Mouse (Mus musculus): ENCODE measurements around the gene Tmsb10. TPM values are rescaled to one million over a fixed set of nuclear protein-coding genes. Genes with fewer than 3 reads are reported as not detected.

Gene Tmsb10
- 1.0 and 1.2 TPM in 2 replicates for polyA plus RNA-seq (2012)

GRCm38 (mm10) chr6:72958662-72959071 lies at the start of gene Tmsb10:
Tmsb10 (minus strand) TSS chr6:72958748.
- no peak for TF ChIP-seq GATA1 (IDR thresholded peaks at IDR 0.05; ENCODE audit: low read length)

DNA sequence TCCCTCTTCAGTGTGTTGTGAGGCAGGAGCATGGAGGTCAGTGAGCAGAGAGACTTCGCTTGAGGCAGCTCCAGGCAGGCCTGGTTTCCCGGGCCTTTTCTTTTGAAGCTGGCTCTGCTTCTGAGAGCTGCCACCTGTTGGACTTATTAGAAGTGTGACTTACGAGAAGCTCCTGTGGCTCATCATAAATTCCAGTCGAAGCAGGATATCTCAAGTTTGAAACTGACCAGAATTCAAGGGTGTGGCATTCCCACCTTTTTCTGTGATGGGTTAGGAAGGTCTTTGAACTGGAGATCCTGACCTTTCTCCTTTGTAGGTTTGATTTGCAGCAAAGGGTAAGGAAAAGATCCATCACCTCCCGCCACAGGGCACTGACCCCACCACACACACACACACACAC lies 45.1 kb upstream of the Tmsb10 start:
- no peak for TF ChIP-seq GATA1 (IDR thresholded peaks at IDR 0.05; ENCODE audit: low read length)

DNA sequence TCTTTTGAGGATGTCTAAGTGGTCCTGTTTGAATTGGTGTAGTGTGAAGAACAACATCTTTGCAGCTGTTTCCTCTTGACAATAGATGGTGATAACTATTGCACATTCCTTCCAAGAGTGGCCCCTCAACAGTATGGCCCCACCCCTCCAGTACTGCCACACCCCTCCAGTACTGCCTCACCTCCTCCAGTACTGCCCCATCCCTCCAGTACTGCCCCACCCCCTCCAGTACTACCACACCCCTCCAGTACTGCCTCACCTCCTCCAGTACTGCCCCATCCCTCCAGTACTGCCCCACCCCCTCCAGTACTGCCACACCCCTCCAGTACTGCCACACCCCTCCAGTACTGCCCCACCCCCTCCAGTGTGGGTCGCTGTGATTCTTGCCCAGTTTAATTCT lies 43.8 kb upstream of the Tmsb10 start:
- no peak for TF ChIP-seq GATA1 (IDR thresholded peaks at IDR 0.05; ENCODE audit: low read length)

GRCm38 (mm10) chr6:72998809-72999208 lies 40.3 kb upstream of the Tmsb10 start:
- TF ChIP-seq GATA1 (IDR thresholded peaks at IDR 0.05; ENCODE audit: low read length): no peak

DNA sequence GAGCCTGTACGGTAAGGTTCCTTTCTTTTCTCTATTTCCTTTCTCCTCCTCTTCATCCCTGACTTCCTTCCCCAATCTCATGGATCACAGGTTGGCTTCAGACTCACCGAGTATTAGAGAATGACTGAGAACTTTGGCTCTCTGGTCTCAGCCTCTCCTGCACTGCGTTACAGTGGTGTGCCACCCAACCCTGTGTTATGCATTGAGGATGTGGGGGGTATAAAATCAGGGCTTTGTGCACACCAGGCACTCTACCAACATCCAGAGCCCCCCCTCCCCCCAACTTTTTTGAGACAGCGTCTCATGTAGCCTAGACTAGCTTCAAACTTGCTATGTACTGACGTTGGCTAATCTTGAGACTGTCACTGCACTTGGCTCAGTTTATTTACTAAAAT lies 35.1 kb upstream of the Tmsb10 start:
- TF ChIP-seq GATA1 (IDR thresholded peaks at IDR 0.05; ENCODE audit: low read length): no peak

GRCm38 (mm10) chr6:72993054-72993687 lies 34.6 kb upstream of the Tmsb10 start:
- no peak for TF ChIP-seq GATA1 (IDR thresholded peaks at IDR 0.05; ENCODE audit: low read length)

DNA sequence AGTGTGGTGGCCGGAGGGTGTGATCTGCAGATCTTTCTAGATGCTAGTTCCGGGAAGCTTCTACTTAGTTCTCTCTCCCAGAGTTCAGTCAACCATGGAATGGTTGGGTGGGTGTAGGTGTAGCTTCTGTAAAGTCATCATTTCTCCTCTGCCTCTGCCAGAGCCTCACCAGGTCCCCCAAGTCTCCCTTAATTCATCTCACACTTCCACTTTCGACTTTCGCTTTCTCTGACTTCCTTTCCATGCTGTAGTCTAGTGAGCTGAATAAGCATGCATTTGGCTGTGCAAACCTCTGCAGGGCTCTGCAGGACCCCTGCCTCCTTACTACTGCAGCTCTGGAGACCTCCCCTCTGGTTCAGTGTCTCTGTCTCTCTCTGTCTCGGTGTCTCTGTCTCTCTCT lies 31.7 kb upstream of the Tmsb10 start:
- TF ChIP-seq GATA1 (IDR thresholded peaks at IDR 0.05; ENCODE audit: low read length): no peak

DNA sequence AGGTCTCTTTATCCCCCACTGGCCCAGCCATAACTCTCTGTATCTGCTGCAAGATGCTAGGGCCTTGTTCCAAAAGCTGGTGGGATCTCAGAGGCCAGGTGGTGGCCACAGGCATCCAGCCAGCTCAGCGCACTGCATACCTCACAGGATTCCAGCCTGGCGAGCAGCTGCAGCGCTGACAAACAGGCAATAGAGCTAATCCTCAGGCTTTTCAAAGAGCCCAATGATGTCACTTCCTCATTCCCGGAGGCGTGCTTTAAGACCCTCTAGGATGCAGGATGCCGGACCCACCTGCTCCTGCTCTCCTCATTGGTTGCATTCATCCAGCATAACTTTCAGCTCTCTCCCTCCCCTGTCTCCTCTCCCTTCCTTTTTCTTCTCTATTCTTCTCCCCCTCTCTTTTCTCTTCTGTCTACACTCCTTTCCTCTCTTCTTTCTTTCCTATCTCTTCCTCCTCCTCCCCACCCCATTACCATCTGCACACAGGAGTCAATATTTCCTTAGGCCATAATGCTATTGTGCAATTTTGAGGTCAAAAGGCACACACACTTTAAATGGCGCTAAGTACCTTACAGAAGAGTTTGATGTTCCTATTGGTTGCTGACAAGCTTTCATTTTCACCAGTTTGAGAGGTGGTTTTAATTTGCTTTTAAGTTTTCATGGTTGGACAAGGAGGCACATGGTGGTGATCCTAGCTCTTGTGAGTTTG lies 30.6 kb upstream of the Tmsb10 start:
- no peak for TF ChIP-seq GATA1 (IDR thresholded peaks at IDR 0.05; ENCODE audit: low read length)

- TF ChIP-seq GATA1 (IDR thresholded peaks at IDR 0.05; ENCODE audit: low read length): no peak
Observed at GRCm38 (mm10) chr6:72982506-72982905, 24.0 kb upstream of the Tmsb10 start.

DNA sequence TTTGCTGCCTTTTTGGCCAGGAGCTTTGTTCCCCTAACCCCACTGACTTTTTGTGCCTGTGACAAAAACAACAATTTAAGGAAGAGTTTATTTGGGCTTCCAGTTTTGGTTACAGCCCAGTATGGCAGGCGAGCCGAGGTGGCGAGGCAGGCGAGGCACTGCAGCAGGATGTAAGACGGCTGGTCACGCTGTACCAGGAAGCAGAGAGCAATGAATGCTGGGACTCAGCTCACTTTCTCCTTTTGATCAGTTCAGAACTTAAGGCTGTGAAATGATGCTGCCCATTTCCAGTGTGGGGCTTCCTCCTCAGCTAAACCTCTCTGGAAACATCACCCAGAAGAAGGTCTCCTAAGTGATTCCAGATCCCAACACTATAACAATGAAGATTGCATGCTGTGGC lies 23.3 kb upstream of the Tmsb10 start:
- no peak for TF ChIP-seq GATA1 (IDR thresholded peaks at IDR 0.05; ENCODE audit: low read length)

GRCm38 (mm10) chr6:72981124-72981651 lies 22.6 kb upstream of the Tmsb10 start:
- no peak for TF ChIP-seq GATA1 (IDR thresholded peaks at IDR 0.05; ENCODE audit: low read length)

DNA sequence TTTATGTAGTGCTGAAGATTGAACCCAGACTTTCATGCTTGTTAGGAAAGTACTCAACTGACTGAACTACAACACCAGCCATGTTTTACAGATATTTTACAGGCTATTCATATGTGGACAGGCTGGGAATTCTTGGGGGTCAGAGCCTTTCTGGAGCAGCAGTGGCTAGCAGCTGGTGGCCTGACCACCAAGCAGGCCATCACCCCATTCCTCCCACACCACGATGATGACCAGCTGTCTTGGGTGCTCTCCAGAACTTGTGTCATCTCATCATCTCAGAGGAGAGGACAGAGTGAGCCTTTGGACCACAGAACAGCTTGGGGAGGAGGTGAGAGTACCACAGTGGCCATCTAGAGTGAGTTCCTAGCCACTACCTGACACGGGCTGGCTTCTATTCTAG lies 18.3 kb upstream of the Tmsb10 start:
- TF ChIP-seq GATA1 (IDR thresholded peaks at IDR 0.05; ENCODE audit: low read length): no peak

GRCm38 (mm10) chr6:72971074-72971473 lies 12.5 kb upstream of the Tmsb10 start:
- no peak for TF ChIP-seq GATA1 (IDR thresholded peaks at IDR 0.05; ENCODE audit: low read length)

- no peak for TF ChIP-seq GATA1 (IDR thresholded peaks at IDR 0.05; ENCODE audit: low read length)
Observed at GRCm38 (mm10) chr6:72969787-72970186, 11.2 kb upstream of the Tmsb10 start.

DNA sequence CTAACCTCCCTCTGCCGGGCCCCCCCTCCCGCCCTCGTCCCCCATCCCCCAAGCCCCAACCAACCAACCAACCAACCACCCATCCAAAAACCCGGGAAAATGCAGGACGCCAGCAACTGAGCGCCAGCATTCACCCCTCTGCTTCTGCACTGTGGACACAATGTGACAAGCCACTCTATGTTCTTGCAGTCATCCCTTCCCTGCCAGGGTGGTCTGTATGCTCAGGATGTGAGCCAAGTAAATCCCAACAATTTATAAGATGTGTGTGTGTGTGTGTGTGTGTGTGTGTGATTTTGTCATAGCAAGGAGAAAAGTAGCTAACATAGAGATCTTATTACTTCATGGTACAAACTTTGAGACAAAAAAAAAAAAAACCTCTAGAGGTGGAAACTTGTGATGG lies 6.7 kb upstream of the Tmsb10 start:
- no peak for TF ChIP-seq GATA1 (IDR thresholded peaks at IDR 0.05; ENCODE audit: low read length)

GRCm38 (mm10) chr6:72962281-72962741 lies 3.8 kb upstream of the Tmsb10 start:
- TF ChIP-seq GATA1 (IDR thresholded peaks at IDR 0.05; ENCODE audit: low read length): no peak

GRCm38 (mm10) chr6:72961603-72962002 lies 3.1 kb upstream of the Tmsb10 start:
- TF ChIP-seq GATA1 (IDR thresholded peaks at IDR 0.05; ENCODE audit: low read length): no peak
